Mouse (Mus musculus) cerebellum, adult 2 months (tissue): ENCODE results near the gene Plin4.

Source experiments
- CTCF ChIP-seq: fragments of 200-500 bp; IDR thresholded peaks from 2 replicates; pipeline ENCODE4 v1.5.1; 2011; ENCODE audit warnings: low read depth, mild to moderate bottlenecking, control low read depth, low read length, moderate library complexity, borderline replicate concordance; ENCODE audit not compliant: insufficient read depth
- POLR2A ChIP-seq: fragments of 200-500 bp; IDR thresholded peaks from 2 replicates; pipeline ENCODE4 v1.6.1; 2011; ENCODE audit warnings: low read length, control low read depth, borderline replicate concordance; ENCODE audit not compliant: insufficient read depth

- no peak for TF ChIP-seq POLR2A
- peak; percentile 81 for TF ChIP-seq CTCF
These were observed 22.2 kb upstream of the Plin4 start for GRCm38 (mm10) chr17:56131814-56132213.
